Mouse (Mus musculus): ENCODE results near the gene Utp4.
"Not testable (repeated sequence)": the region's sequence is repeated elsewhere in the genome, so short reads cannot be mapped to it uniquely, and the experiment has no call there.

Utp4 gene

DNA sequence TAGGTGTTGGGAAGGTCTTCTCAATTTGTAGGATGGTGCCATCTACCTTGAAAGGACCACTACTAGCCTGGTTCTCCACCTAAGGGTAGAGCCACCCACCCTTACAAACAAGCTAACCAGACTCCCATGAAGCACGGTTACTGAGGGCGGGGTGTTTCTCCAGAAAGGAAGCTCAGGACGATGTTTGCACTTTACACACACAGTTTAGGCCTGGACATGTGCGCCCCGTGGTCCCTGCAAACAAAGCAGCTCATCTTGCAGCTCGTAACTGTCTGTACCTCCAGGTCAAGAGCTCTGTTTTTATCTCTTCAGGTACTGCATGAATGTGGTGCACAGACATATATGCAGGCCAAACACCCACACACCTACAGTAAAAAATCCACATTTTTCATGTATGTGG is 13.2 kb downstream of the Utp4 start:
- DNase-seq = no peak

DNA sequence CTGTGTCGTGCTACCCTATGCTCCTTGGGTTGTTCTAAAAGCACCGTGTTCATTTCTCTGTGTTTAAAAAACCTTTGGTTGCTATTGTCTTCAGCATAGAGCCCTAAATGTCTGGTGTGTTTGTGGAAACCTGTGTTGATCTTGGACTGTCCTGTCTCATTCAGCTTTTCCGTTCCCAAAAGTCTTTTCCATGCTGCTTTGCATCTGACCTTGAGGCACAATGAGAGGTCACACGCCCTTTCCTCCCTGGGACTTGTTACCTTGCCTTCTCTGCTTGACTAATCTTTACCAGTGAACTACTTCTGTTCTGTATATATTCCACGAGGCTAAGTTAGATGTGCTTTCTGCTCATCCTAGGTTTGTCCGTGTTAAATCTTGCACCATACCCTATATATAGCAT is 14.0 kb downstream of the Utp4 start:
- DNase-seq = no peak

DNA sequence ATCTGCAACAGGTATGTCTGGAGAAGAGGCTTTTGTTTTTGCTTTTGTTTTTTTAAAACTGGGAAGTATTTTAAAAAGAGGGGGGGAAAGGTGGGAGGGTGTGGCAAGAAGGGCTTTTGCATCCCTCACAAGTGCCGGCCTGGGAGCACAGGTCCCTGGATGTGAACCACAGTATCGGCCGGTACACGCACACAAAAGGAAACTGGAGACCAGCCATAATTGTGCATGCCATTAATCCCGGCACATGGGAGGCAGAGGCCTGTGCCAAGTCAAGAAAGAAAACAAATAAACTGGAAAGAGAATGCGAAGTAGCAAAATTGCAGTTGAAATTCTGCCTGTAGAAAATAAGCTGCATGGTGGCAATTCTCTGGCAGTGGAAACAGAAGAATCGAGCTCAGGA is 14.9 kb downstream of the Utp4 start:
- no peak for DNase-seq

DNA sequence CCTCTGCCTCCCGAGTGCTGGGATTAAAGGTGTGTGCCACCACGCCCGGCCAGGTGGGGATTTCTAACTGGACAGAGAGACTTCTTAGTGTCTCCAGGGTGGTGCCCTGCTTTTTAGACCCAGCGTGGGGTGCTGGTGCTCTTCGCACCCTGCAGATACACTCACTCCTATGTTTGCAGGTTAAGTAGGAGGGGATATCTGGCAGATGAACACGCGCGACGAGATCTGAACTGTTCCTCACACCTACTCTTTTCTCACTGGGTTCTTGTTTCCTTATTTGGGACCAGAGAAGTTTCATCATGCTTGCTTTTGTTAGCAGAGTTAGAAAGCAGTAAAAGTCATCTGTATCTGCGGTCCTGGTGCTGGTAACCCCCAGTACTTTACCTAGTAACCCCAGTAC is 20.2 kb downstream of the Utp4 start:
- DNase-seq = no peak

- DNase-seq = no peak
Observed at GRCm38 (mm10) chr8:106919721-106920394, 26.4 kb downstream of the Utp4 start.

DNA sequence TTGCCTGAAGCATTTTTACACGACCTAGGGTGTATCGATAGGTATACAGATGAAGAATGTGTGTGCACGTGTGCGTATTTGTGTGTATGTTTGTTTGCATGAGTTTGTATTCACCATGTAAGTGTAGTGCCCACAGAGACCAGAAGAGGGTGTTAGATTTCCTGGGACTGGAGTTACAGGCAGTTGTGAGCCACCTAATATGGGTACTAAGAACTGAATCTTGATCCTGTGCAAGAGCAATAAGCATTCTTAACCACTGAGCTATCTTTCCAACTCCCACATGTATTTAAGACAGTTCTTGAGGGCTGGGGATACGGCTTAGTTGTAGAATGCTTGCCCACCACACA is 26.9 kb downstream of the Utp4 start:
- DNase-seq = no peak

- DNase-seq = no peak
Observed at GRCm38 (mm10) chr8:106924057-106924456, 30.6 kb downstream of the Utp4 start.

DNA sequence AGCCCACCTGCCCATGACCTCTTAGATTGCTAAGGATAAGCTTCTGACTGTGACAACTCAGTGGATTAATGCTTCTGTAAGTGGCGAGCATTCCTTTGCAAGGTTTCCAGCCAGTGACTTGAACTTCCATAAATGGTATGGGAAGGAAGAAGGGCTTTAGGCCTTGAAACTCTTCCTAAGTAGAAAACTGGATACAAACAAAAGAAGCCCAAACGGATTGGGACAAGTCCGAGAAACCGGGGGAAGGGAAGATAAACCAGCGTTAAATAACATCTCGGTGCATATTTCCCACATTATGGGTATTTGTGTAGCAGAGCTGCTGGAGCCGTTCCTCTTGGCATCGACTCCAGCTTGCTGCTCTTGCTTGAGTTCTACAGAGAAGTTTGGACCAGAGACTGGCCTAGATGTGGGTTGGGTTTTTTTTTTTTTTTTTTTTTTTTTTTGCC is 31.5 kb downstream of the Utp4 start:
- no peak for DNase-seq

GRCm38 (mm10) chr8:106925446-106925845 is 32.0 kb downstream of the Utp4 start:
- DNase-seq = no peak

GRCm38 (mm10) chr8:106927247-106927646 is 33.8 kb downstream of the Utp4 start:
- DNase-seq = no peak

DNA sequence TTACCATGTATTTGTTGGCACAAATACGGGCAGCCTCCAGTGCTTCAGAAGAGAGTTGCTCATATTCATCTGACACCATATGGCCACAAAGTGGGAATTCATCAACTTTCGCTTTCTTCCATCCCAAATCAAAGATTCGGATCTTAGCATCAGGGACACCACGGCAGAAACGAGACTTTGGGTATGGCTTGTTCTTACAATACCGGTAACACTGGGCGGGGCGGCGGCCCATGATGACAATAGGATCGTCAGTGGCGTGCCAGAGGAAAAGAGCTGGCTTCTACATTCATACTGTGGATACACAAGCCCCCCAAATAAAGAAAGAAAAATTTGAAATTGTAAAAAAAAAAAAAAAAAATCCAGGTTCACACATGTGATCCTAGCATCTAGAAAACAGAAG is 34.7 kb downstream of the Utp4 start:
- DNase-seq = not testable (repeated sequence)

DNA sequence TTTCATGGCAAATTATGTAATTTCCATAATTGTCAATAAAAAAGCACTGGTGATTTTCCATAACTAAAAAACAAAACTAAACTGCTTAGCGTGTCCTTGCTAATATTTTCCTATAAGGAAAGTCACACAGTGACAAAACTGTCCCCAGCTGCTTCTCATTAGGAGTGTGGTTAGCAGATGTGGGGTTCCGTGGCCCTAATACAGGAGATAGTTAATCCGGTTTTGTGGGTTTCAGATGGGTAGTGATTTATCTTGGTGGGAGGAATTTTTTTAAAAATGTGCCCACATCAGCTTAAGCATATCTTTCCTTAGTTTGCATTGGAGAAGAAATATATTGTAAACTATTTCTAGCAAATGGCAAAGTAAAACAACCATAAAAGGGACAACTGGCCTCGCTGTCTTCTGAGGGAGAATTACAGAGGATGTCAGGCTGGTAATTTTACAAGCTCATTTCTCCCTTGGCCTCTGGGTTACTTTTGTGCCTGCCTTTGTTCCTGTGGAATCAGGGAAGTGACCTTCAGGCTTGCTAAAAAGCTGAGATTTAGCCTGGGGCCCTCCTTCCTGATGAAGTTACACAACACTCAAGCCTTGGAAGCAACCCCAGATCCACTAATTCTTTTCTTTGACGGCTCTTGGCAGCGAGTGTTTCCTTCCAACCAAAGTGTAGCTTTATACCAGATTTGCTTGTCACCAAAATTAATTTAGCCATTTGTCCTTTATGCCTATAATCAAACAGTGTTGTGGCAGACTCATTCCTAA is 35.9 kb downstream of the Utp4 start:
- DNase-seq = no peak

DNA sequence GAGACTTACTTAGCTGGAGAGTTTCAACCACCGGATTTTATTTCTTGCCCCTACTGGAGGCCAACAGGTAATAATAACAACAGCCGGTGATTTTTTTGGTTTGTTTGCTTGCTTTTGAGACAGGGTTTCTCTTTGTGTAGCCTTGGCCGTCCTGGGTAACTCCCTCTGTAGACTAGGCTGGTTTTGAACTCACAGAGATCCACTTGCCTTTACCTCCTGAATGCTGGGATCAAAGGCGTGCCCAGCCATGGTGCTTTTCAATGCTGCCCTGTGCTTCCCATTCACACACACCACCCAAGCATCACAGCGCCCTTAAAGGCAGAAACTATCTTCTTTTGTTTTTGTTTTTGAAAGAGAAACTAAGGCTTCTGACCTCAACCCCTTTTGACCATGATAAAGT is 36.5 kb downstream of the Utp4 start:
- DNase-seq = no peak

- no peak for DNase-seq
Observed at GRCm38 (mm10) chr8:106932376-106933065, 39.1 kb downstream of the Utp4 start.

DNA sequence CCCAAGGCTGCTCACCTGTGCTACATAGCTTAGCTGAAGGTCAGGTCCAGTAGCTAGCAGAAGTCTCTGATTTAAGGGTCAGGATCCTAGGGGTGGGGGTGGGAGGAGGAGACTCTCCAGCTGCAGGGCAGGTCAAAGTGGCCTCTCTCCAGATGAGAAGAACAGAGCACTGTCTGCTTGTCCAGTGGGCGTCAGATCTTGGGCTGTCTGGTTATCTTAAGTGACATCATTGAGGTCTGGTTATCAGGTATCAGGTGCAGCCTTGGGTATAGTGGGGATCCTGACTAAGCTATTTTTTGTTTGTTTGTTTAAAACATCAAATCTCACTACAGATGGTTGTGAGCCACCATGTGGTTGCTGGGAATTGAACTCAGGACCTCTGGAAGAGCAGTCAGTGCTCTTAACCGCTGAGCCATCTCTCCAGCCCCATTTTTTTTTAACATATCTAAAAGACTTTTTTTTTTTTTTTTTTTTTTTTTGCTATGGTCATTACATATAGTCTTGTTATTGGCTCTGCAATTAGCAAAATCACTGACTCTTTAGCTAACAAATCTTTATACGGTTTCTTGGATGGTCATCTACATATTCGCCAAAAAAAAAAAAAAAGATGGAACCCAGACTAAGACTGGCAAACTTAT is 40.2 kb downstream of the Utp4 start:
- DNase-seq = no peak

- peak; percentile 12 for DNase-seq
Observed at GRCm38 (mm10) chr8:106934226-106934977, 41.0 kb downstream of the Utp4 start.

DNA sequence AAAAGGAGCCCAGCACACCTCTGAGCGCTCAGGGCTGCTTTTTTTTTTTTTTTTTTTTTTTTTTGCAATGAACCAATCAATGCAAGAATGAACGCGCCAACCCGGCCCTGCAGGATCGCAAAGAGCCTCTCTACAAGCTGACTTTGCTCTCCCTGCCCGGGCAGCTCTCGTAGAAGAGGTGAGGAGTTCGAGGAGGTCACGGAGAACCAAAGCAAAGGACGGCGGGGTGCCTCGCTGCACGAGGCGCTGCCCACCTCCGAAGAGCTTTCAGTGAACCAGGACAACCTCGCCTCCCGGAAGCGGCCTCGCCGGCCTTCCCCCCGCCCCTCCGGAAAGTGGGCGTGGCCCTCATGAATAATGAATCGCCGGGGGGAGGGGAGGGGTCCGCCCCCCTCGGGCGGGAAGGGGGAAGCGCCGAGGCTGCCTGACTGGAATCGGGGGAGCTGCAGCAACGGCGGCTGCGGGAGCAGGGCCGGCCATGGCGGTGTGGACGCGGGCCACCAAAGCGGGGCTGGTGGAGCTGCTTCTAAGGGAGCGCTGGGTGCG is 42.0 kb downstream of the Utp4 start, which contains the start of gene Sntb2:
Sntb2 (plus strand) TSS at position 427 of the 546 bp plus-strand sequence.
- DNase-seq = peak; percentile 91

DNA sequence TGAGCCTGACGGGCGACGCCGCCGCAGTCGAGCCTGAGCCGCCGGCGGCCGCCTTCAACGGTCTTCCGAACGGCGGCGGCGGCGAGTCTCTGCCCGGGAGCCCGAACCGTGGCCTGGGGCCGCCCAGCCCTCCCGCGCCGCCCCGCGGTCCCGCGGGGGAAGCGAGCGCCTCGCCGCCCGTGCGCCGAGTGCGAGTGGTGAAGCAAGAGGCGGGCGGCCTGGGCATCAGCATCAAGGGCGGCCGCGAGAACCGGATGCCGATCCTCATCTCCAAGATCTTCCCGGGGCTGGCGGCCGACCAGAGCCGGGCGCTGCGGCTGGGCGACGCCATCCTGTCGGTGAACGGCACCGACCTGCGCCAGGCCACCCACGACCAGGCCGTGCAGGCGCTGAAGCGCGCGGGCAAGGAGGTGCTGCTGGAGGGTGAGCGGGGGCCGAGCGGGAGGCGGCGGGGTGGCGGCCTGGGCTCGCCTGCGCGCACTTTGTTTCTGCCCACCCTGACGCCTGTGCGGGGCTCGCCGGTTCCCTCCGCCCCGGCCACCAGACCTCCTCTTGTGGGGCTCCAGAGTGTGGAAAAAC is 42.6 kb downstream of the Utp4 start:
- peak; percentile 57 for DNase-seq

- DNase-seq = peak; percentile 30
Observed at GRCm38 (mm10) chr8:106936478-106937051, 43.1 kb downstream of the Utp4 start.

GRCm38 (mm10) chr8:106937081-106937800 is 43.8 kb downstream of the Utp4 start:
- no peak for DNase-seq

- no peak for DNase-seq
Observed at GRCm38 (mm10) chr8:106941806-106942205, 48.4 kb downstream of the Utp4 start.
